Mouse (Mus musculus) liver, embryonic 14.5 days (tissue): ENCODE data around the gene Akap5. TPM values are rescaled to one million over a fixed set of nuclear protein-coding genes. Genes with fewer than 3 reads are reported as not detected.

Source experiments
- ATAC-seq: fragments of 200-750 bp; cut with Nextera tagmentation; 2 replicates; pipeline ENCODE4 v1.8.0; 2017; ENCODE audit warnings: moderate number of reproducible peaks, mild to moderate bottlenecking, moderate library complexity; ENCODE audit not compliant: insufficient read depth
- DNase-seq, 3 experiments: peaks; one replicate each; pipeline ENCODE4 v3.0.0-alpha.2; 2012 to 2013; ENCODE audit warnings: low read depth in 3 of 3, low spot score in 3 of 3
- H3K27ac ChIP-seq: fragments of 300-500 bp; sonication (generic); 2 replicates; pipeline ENCODE4 v1.5.1; 2014; ENCODE audit warnings: moderate library complexity, mild to moderate bottlenecking, control low read depth, inconsistent platforms
- H3K27me3 ChIP-seq: fragments of 300-500 bp; sonication (generic); 2 replicates; pipeline ENCODE4 v1.6.1; 2014; ENCODE audit warnings: mild to moderate bottlenecking, low read length, moderate library complexity; ENCODE audit not compliant: control insufficient read depth, insufficient read depth
- H3K36me3 ChIP-seq: fragments of 300-500 bp; sonication (generic); replicated peaks from 2 replicates; pipeline ENCODE4 v1.6.1; 2014; ENCODE audit warnings: low read depth; ENCODE audit not compliant: control insufficient read depth, insufficient read depth
- H3K4me1 ChIP-seq, 2 experiments: fragments of 200-500 bp in 1 of 2; fragments of 300-500 bp in 1 of 2; sonication (generic) in 1 of 2; replicated peaks; 2 replicates each; pipeline ENCODE4 v1.6.1; 2012 to 2014; ENCODE audit warnings: antibody characterized with exemption in 1 of 2, inconsistent platforms in 1 of 2, low read length in 1 of 2; ENCODE audit not compliant: control insufficient read depth in 2 of 2, insufficient read depth in 2 of 2
- H3K4me2 ChIP-seq: fragments of 300-500 bp; sonication (generic); 2 replicates; pipeline ENCODE4 v1.6.1; 2014; ENCODE audit warnings: low read depth, mild to moderate bottlenecking, control low read depth, moderate library complexity
- H3K4me3 ChIP-seq, 2 experiments: fragments of 200-500 bp in 1 of 2; fragments of 300-500 bp in 1 of 2; sonication (generic) in 1 of 2; 2 replicates each; pipeline ENCODE4 v1.5.1; 2012 to 2014; ENCODE audit warnings: low read depth in 2 of 2, low read length in 2 of 2, mild to moderate bottlenecking in 2 of 2, control low read depth in 1 of 2, inconsistent platforms in 1 of 2, moderate library complexity in 1 of 2; ENCODE audit not compliant: insufficient read depth in 1 of 2
- H3K9ac ChIP-seq: fragments of 300-500 bp; sonication (generic); replicated peaks from 2 replicates; pipeline ENCODE4 v1.6.1; 2014; ENCODE audit warnings: mild to moderate bottlenecking, control low read depth, moderate library complexity
- H3K9me3 ChIP-seq: fragments of 300-500 bp; sonication (generic); 2 replicates; pipeline ENCODE4 v1.6.1; 2016; ENCODE audit warnings: low read length, mixed read lengths; ENCODE audit not compliant: control insufficient read depth
- CTCF ChIP-seq: IDR thresholded peaks from 2 replicates; pipeline ENCODE4 v1.5.1; 2016; ENCODE audit warnings: antibody characterized with exemption, low read depth, control low read depth
- EP300 ChIP-seq: IDR thresholded peaks from 2 replicates; pipeline ENCODE4 v1.6.1; 2016; ENCODE audit warnings: antibody characterized with exemption, low read depth
- WGBS: fragments of 180-500 bp; shearing (Covaris S2); extraction: QIAGEN DNeasy Blood & Tissue Kit; methylation state at CpG from one replicate; pipeline ENCODE4 v1.1.7; 2014; ENCODE audit not compliant: insufficient replicate concordance; 5-methylcytosine and 5-hydroxymethylcytosine counted together
- polyA plus RNA-seq, 2 experiments: library from polyadenylated mRNA; depleted of rRNA in 1 of 2; stranded (reverse) in 1 of 2; unstranded in 1 of 2; fragments of >200 nt; fragmentation: Nextera tagmentation in 1 of 2; extraction: Ambion mirVana in 1 of 2; gene quantifications; 2 replicates each; pipeline versions ENCODE4 v1.2.1 to v1.2.3; 2012 to 2014

Gene Akap5
- polyA plus RNA-seq, 2 experiments = 0.14 to 0.32 TPM

- ATAC-seq (no peak), DNase-seq (no peak)
- no peak overlapping the region for H3K4me2 ChIP-seq
- no peak overlapping the region for H3K4me3 ChIP-seq
- no peak overlapping the region for H3K27ac ChIP-seq
- no peaks in the 10 kb centered on the region for H3K27me3 ChIP-seq
- no peak overlapping the region for H3K9ac ChIP-seq
- no peak for TF ChIP-seq EP300
- peak; percentile 51 for TF ChIP-seq CTCF
- H3K4me1 ChIP-seq = no peaks in the 10 kb centered on the region
- H3K9me3 ChIP-seq = no peaks in the 10 kb centered on the region
- peaks cover 48% of the 10 kb centered on the region for H3K36me3 ChIP-seq
- WGBS = 75% methylated on average over 2 of the region's 2 CpGs
Measured at GRCm38 (mm10) chr12:76290271-76290670, 34.4 kb upstream of the Akap5 start.

GRCm38 (mm10) chr12:76293192-76293591 lies 31.5 kb upstream of the Akap5 start:
- Histone ChIP-seq H3K4me2 (no peak overlapping the region), H3K27ac (no peak overlapping the region), H3K9ac (no peak overlapping the region), H3K4me1 (no peaks in the 10 kb centered on the region), H3K4me3 (no peak overlapping the region), H3K27me3 (no peaks in the 10 kb centered on the region), H3K36me3 (peaks cover 47% of the 10 kb centered on the region), H3K9me3 (no peaks in the 10 kb centered on the region)
- ATAC-seq (no peak), DNase-seq (no peak)
- 53% methylated on average over 7 of the region's 7 CpGs for WGBS
- peak; percentile 83 for TF ChIP-seq CTCF
- TF ChIP-seq EP300 = no peak

- Histone ChIP-seq H3K9ac (no peak overlapping the region), H3K27ac (no peak overlapping the region), H3K4me3 (no peak overlapping the region), H3K9me3 (no peaks in the 10 kb centered on the region), H3K4me2 (no peak overlapping the region), H3K27me3 (no peaks in the 10 kb centered on the region), H3K36me3 (peaks cover 40% of the 10 kb centered on the region), H3K4me1 (no peaks in the 10 kb centered on the region)
- WGBS = 84% methylated on average over 5 of the region's 5 CpGs
- ATAC-seq (no peak), DNase-seq (no peak)
- TF ChIP-seq EP300 (no peak), CTCF (no peak)
Measured at GRCm38 (mm10) chr12:76297830-76298229, 26.9 kb upstream of the Akap5 start.

- 85% methylated on average over 9 of the region's 9 CpGs for WGBS
- no peak overlapping the region for H3K27ac ChIP-seq
- peaks cover 37% of the 10 kb centered on the region for H3K36me3 ChIP-seq
- no peak for ATAC-seq
- no peaks in the 10 kb centered on the region for H3K27me3 ChIP-seq
- H3K4me3 ChIP-seq = no peak overlapping the region
- DNase-seq = no peak
- H3K9ac ChIP-seq = no peak overlapping the region
- H3K9me3 ChIP-seq = no peaks in the 10 kb centered on the region
- TF ChIP-seq CTCF (no peak), EP300 (no peak)
- no peaks in the 10 kb centered on the region for H3K4me1 ChIP-seq
- H3K4me2 ChIP-seq = no peak overlapping the region
Measured at GRCm38 (mm10) chr12:76299361-76299906, 25.3 kb upstream of the Akap5 start.

GRCm38 (mm10) chr12:76300367-76300766 lies 24.3 kb upstream of the Akap5 start:
- Histone ChIP-seq H3K27me3 (no peaks in the 10 kb centered on the region), H3K27ac (no peak overlapping the region), H3K36me3 (peaks cover 32% of the 10 kb centered on the region), H3K4me3 (no peak overlapping the region), H3K9me3 (no peaks in the 10 kb centered on the region), H3K4me2 (no peak overlapping the region), H3K4me1 (no peaks in the 10 kb centered on the region), H3K9ac (no peak overlapping the region)
- ATAC-seq (no peak), DNase-seq (no peak)
- WGBS = 80% methylated on average over 10 of the region's 10 CpGs
- TF ChIP-seq CTCF (no peak), EP300 (no peak)

GRCm38 (mm10) chr12:76303474-76303873 lies 21.2 kb upstream of the Akap5 start:
- H3K36me3 ChIP-seq = peaks cover 42% of the 10 kb centered on the region
- H3K4me1 ChIP-seq = no peaks in the 10 kb centered on the region
- H3K4me3 ChIP-seq = no peak overlapping the region
- ATAC-seq (no peak), DNase-seq (no peak)
- no peak overlapping the region for H3K27ac ChIP-seq
- H3K4me2 ChIP-seq = no peak overlapping the region
- TF ChIP-seq CTCF (no peak), EP300 (no peak)
- H3K27me3 ChIP-seq = no peaks in the 10 kb centered on the region
- H3K9me3 ChIP-seq = no peaks in the 10 kb centered on the region
- no peak overlapping the region for H3K9ac ChIP-seq
- WGBS = 85% methylated on average over 11 of the region's 11 CpGs
